Mouse (Mus musculus): ENCODE data around the gene Gm1673.
A peak's percentile ranks its signal among the peaks of the same experiment; 100 is the strongest.
"Not testable (repeated sequence)": the region's sequence is repeated elsewhere in the genome, so short reads cannot be mapped to it uniquely, and the experiment has no call there.

Gene Gm1673

GRCm38 (mm10) chr5:33983309-33984121, at the start of gene Gm1673:
Gene Gm1673 (plus strand): TSS chr5:33983433.
- DNase-seq: peak in 1 of 2 experiments; percentile 41

GRCm38 (mm10) chr5:33934081-33934480, 49.2 kb upstream of the Gm1673 start:
- DNase-seq: no peak

GRCm38 (mm10) chr5:33934877-33935276, 48.4 kb upstream of the Gm1673 start:
- DNase-seq: no peak

GRCm38 (mm10) chr5:33935700-33936111, 47.5 kb upstream of the Gm1673 start:
- no peak for DNase-seq

- DNase-seq: peak; percentile 96 to 98
Observed at GRCm38 (mm10) chr5:33936120-33936707, 47.0 kb upstream of the Gm1673 start, which contains the start of gene Nelfa. Gene Nelfa (minus strand): TSS chr5:33936413.

GRCm38 (mm10) chr5:33937230-33937629, 46.0 kb upstream of the Gm1673 start:
- DNase-seq: no peak

GRCm38 (mm10) chr5:33938448-33938847, 44.8 kb upstream of the Gm1673 start:
- peak; percentile 41 to 51 for DNase-seq

- not testable (repeated sequence) for DNase-seq
Observed at GRCm38 (mm10) chr5:33947035-33947434, 36.2 kb upstream of the Gm1673 start.

- DNase-seq: no peak
Observed at GRCm38 (mm10) chr5:33948314-33948713, 34.9 kb upstream of the Gm1673 start.

GRCm38 (mm10) chr5:33953471-33954185, 29.6 kb upstream of the Gm1673 start:
- DNase-seq: no peak

GRCm38 (mm10) chr5:33954354-33954753, 28.9 kb upstream of the Gm1673 start:
- DNase-seq: peak; percentile 52 to 74

- DNase-seq: no peak
Observed at GRCm38 (mm10) chr5:33955868-33956267, 27.4 kb upstream of the Gm1673 start.

- no peak for DNase-seq
Observed at GRCm38 (mm10) chr5:33959382-33959781, 23.9 kb upstream of the Gm1673 start.

- no peak for DNase-seq
Observed at GRCm38 (mm10) chr5:33974736-33975135, 8.5 kb upstream of the Gm1673 start.

- no peak for DNase-seq
Observed at GRCm38 (mm10) chr5:33976267-33976666, 7.0 kb upstream of the Gm1673 start.

GRCm38 (mm10) chr5:33982731-33983259, 438 bp upstream of the Gm1673 start:
- DNase-seq: no peak

- DNase-seq: no peak
Observed at GRCm38 (mm10) chr5:33994671-33995625, 11.7 kb downstream of the Gm1673 start.

- DNase-seq: peak in 1 of 2 experiments; percentile 28
Observed at GRCm38 (mm10) chr5:33995843-33996693, 12.8 kb downstream of the Gm1673 start, which contains the start of gene Nat8l. Gene Nat8l (plus strand): TSS chr5:33995984.

- no peak for DNase-seq
Observed at GRCm38 (mm10) chr5:33996694-33997045, 13.4 kb downstream of the Gm1673 start.

- DNase-seq: no peak
Observed at GRCm38 (mm10) chr5:33997051-33997741, 14.0 kb downstream of the Gm1673 start.
